Mouse (Mus musculus): ENCODE results near the gene Gucd1. TPM values are rescaled to one million over a fixed set of nuclear protein-coding genes. Genes with fewer than 3 reads are reported as not detected.
"Not testable (repeated sequence)": the region's sequence is repeated elsewhere in the genome, so short reads cannot be mapped to it uniquely, and the experiment has no call there.

Gene Gucd1
- total RNA-seq, 4 experiments from 2014 or later = 46.7 to 68.3 (median 56.0) TPM

DNA sequence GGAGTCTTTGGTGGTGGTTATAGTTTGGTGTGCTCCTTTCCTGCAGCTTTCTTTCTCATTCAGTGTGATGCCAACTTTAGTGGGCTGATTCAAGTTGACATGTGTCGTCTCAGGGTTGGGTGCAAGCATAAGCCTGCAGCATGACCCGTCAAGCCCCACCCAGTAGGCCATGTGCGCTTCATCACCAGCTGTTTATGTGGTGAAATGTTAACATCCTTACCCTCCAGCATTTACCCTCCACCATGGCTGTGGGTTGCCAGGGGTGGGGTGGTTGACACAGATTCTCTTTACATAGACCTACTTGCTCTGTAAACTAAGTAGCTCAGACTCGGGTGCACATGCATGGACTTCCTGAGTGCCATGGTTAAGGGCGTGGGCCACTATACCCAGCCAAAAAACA lies 18.4 kb upstream of the Gucd1 start:
- DNase-seq (ENCODE audit: low spot score in 2 of 2) = no peak

DNA sequence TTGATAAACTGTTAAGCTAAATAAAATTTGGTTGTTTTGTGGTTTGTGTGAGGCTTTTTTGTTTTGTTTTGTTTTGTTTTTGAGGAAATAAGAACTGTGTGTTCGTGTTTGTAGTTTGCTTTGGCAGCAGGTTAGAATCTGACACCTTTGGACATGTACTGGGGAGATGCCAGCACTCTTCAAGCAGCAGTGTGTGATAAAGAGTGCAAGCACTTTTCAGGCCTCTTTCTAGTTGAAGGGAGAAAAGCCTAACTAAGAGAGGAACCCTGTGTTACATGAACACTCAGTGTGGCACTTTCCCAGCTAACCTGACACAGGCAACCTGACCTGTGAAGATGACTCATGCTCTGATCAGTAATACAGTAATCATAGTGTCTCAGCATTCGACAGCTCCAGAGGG lies 17.7 kb upstream of the Gucd1 start:
- DNase-seq (ENCODE audit: low spot score in 2 of 2) = no peak

DNA sequence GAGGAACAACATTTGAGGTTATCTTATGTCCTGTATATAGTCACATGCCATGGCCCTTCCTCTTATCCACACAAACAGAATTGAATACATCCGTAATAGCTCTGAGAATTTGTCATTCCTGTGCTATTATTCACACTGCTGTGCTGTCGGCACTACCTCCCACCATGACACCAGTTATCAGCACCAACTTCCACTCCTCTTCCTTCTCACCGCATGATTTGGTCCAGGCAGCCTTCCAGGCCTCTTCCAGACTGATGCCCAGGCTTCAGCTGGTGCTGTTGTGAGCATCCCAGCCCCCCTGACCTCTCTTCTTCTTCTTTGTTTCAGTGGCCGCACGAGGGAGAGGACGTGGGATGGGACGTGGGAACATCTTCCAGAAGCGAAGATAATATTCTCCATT lies 17.2 kb upstream of the Gucd1 start:
- no peak for DNase-seq (ENCODE audit: low spot score in 2 of 2)

DNA sequence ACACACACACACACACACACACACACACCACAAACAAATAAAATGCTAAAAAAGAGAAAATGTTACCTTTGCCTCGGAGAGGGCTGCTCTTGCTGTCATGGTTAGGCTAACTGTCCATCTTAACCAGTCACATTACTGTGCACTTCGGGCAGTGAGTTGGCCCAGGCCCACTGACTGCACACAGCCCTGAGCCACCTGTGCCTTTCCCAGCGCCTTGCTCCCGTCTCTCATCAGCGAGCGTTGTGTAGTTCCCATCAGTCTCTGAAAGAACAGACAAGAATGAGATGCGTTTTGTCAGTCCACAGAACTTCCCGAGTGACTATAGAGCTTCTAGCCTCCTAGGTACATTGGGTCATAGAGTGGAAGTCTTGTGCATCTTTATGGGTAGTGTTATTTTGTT lies 16.4 kb upstream of the Gucd1 start:
- DNase-seq (ENCODE audit: low spot score in 2 of 2) = no peak

DNA sequence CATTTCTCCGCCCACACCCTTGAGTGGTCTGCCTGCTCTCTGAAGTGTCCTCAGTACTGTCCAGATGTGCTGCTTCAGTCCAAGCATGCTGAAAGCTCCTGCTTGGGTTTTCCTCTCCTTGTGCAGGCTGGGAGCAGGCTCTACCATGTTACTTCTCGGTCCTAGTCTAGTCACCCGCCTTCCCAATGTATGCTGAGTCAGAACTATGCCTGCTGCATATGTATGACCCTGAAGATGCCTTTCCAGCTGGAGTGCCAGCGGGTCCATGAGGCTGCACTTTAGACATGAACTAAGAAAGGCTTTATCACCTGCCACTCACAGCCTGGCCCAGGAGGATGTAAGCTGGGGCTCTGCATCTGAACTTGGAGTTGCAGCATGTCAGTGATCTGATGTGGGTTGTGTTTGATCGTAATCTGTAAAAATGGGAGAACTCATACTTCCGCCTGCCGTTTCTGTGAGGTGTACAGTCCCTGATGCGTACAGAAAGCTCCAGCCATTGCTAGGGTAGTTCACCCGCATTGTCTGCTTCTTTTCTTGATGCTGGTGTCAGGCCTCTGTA lies 13.8 kb upstream of the Gucd1 start:
- DNase-seq (ENCODE audit: low spot score in 2 of 2) = no peak

DNA sequence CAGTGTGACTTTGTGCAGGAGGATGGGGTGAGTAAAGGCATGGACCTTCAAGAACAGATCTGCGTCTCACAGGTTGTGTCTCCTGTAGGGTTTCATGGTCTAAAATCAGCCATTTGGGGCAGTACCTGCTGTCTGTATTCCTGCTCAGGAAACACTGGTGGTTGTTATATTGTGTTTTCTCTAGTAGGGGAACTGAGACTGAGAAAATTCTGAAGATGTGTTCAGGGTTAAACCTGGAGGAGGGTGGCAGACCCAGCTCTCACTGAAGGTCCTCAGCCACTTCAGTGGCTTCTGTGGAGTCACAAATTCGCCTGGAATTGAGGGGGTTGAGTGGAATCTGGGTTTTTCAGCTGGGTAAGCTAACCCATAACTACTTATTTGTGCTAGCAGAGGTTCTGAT lies 12.6 kb upstream of the Gucd1 start:
- DNase-seq (ENCODE audit: low spot score in 2 of 2) = no peak

DNA sequence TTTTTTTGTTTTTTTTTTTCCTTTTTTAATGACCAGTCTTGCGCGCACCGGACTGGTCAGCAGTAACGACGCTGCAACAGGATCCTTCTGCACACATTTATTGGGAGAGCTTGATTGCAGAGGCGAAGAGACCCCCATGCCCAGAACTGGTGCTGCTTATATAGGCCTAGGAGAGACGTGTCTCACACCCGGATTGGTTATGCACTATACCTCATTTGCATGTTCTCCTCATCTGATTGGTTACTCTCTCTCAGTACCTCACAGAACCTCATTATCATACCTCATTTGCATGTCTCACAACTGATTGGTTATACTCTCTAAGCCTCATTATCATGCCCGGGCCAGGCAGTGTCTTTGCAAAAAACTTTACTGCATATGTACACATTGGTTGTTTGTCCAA lies 7.7 kb upstream of the Gucd1 start:
- DNase-seq (ENCODE audit: low spot score in 2 of 2) = not testable (repeated sequence)

DNA sequence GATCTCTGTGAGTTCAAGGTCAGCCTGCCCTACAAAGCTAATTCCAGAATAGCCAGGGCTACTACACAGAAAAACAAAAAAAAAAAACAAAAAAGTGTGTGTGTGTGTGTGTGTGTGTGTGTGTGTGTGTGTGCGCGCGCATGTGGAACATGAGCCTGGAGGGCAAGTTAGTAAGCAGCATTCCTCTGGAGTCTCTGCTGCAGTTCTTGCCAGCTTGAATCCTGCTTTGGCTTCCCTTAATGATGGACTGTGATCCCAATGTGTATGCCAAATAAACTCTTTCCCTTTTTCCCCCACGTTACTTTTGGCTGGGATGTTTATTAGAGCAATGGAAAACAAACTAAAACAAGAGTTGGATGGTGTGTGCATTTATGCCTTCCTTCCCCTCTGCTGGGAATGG lies 3.9 kb upstream of the Gucd1 start:
- no peak for DNase-seq (ENCODE audit: low spot score in 2 of 2)

DNA sequence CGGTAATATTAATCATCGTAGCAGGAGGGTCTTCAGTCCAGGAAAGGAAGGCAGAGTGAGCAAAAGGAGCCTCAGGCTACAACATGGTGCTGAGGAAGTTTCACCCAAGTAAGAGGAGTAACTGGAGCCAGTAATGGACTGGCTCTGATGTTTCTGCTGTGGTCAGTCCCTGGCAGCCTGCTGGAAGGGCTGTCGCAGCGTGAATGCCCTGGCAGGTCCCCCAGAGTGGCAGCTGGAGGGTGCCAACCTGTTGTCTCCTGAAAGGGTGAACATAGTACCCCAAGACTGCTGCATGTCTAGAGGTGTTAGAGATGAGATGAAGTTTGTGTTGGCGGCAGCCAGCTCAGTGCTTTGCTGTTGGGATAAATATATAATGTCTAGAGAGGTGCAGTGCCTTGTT lies 2.8 kb upstream of the Gucd1 start:
- peak in 1 of 2 experiments; percentile 31 for DNase-seq (ENCODE audit: low spot score in 2 of 2)

DNA sequence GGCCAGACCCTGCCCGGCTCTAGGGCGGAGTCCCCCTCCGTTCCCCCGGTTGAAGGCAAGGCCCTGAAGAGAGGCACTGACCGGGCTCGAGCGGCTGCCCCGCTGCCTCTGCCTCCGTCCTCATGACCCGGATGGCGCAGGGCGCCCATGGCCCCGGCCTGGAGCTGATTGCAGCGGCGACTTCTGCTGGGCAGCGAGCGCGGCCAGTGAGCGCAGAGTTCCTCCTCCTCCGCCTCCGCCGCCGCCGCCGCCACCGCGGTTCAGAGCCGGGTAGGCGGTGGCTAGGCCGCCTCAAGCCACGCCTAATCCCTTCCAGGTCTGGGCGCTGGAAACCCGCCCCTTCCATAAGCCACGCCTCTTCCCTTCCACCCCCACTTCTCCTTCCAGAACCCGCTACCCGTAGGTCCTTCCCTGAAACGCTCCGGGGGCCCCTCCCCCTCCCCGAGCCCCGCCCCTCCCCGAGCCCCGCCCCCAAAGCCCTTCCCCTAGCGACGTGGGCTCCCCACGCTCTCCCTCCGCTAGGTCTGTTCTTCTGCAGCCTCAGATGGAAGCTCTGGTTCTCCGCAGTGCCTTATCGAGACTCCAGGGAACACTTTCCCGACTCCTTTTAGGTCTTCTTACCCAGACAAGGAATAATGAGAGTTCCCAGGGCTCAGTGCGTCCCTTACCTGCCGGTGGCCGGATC lies 557 bp downstream of the Gucd1 start, which contains the start of gene Snrpd3:
Snrpd3 (plus strand) TSS at position 479 of the 685 bp plus-strand sequence.
- DNase-seq (ENCODE audit: low spot score in 2 of 2) = peak; percentile 87 to 92

DNA sequence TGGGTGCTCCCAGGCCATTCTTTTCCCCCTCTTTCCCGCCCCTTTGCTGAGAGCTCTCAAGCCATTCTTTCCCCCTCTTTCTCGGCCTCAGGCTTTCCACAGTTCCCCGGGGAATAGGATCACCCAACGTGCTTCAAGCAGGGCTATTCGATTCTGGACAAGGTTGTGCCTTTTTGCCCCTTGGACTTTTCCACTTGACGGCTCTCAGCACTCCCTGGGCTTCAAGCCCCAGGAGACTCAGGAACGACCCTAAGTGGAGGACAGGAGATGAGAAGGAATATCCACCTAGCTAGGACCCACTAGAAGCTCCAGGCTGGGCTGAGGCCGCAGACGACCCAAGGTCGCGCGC lies 1.1 kb downstream of the Gucd1 start:
- no peak for DNase-seq (ENCODE audit: low spot score in 2 of 2)

DNA sequence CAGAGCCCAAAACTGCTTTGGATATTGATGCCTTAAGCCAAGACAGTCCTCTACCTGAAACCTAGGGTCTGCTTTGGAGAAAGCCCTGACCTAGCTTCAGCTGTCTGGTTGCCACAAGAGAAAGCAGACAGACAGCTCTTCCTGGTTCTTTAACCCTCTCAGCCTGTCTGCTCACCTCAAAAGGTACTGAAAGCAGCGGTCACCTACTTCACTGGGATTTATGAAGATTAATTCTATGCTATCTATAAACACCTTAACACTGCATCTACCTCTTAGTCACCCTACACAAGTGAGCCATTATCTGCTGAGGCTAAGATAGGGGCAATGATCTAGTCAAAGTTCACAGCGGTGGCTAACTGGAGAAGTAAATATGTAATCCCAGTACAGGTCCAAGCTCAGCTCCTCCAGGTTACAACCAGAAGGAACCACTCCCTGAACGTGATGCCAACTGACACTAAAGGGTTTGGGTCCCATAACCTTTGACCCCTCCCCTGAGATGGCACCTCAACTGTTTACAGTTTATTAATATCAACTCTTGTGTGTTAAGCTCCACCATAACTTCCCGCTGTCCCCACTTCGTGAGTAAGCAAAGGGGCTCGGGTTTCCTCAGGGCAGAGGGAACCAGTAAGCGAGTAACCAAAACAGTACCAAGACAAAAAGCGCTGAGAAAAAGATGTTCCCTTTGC lies 1.6 kb downstream of the Gucd1 start:
- no peak for DNase-seq (ENCODE audit: low spot score in 2 of 2)

DNA sequence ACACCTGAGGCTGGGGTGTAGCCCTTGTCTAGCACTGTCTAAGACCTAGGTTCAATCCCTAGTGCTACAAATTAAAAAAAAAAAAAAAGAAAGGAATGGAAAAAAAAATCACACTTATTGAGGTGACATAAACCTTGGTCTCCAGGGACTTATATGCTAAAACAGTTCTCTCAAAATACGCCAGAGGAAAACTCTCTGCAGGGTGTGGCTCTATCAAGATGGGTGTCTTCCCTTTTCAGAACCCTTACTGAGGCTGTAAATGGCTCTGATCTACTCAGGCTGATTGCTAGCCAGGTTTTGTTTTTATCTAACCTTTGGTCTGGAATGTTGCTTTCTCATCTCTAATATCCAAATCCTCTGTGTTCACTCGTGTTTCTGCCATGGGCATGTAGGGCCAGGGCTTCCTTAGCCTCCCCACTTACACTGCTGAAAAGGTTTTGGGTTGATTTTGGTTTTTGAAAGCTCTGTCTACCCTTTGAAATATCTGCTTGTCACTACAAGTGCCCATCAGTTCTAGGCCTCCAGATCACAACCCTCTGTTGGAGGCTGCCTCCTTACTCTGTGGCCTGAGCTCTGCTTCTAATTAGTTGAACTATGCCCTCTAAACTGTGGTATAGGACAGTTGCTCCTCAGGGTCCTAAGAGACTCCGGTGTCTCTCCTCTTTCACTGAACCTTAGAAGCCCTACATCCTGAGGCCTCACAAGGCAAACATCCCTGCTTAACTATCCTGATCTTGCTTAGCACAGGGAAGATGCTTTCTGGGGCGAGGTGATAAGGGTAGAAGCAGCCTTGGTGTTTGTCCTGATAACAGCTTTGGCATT lies 2.3 kb downstream of the Gucd1 start:
- no peak for DNase-seq (ENCODE audit: low spot score in 2 of 2)

DNA sequence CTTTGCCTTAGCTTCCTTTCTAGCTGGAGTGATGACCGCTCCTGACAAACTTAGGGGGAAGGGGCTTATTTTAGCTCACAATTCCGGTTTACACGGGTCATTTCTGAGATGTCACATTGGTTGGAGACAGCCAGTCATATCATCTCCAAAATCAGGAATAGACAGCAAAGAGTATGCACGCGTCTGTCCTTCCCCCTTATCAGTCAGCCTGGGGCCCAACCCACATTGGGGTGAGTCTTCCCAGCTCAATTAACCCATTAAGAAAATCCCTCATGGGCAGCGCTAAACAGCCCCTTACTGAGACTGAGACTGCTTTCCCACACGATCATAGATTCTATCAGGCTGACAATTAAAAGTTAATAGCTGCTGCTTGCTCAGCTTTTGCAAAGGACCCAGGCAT lies 3.4 kb downstream of the Gucd1 start:
- no peak for DNase-seq (ENCODE audit: low spot score in 2 of 2)

DNA sequence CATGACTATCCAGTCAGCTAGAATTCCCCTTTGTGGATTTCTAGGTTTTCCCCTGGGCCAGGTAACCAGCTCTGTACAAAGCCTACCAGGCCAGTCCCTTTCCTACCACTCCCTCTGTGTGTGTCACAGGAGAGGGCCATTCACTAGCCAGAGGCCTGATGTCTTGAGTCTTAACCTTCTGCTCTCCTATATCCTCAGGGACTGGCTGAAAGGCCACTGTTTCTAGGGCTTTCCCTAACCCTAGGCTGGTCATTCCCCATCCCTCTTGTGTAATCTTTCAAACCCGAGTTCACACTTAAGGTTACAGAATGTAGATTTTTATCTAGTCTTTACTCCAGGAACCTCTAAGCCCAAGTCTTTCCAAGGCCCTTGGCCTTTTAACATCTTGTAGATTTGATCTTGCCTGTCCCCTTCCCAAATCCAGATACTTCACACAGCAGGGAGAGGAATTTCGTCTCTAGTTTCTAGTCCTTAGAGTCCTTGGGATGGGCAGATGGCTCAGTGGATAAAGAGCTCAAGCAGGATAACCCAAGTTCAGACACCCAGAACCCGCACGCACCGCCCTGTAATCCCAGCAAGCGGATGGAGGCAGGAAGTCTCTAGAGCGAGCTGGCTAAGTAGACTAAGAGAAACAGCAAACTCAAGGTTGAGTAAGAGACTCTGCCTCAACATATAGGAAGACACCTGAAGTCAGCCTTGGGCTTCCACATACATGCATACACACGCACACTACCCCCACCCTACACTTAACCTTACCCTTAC lies 4.3 kb downstream of the Gucd1 start:
- no peak for DNase-seq (ENCODE audit: low spot score in 2 of 2)

DNA sequence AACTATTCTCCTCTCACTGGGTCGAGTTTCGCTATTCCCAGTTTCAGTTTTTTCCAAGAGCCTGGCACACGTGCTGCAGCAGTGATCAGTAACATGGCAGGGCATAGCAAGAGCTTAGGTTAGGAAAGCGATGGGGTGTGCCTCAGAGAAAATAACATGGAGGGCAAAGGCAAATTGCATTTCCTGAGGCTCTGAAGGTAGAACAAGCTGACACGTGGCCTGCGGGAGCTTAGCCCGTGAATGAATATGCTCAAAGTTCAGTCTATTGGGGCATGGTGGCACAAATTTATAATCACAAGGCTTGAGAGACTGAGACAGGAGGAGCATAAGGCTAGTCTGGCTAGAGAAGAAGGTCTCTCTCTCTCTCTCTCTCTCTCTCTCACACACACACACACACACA lies 5.0 kb downstream of the Gucd1 start:
- no peak for DNase-seq (ENCODE audit: low spot score in 2 of 2)

DNA sequence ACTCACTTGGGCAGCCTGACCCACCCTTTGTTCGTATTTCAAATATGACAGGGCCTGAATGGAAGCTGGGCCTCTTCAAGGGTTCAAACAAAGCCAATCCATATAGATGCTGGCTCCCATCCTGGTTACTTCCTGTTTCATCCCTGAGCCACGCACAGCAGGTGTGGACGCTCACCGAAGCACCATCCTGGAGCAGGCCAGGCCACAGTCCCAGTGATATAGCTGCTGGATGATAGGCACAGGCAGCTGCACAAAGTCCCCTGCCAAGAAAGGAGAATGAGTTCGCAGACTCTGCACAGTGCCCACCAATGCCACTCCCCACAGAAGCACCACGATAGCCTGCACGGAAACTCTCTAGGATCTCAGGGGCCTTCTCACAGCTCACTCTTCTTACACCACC lies 5.9 kb downstream of the Gucd1 start:
- peak in 1 of 2 experiments; percentile 36 for DNase-seq (ENCODE audit: low spot score in 2 of 2)

DNA sequence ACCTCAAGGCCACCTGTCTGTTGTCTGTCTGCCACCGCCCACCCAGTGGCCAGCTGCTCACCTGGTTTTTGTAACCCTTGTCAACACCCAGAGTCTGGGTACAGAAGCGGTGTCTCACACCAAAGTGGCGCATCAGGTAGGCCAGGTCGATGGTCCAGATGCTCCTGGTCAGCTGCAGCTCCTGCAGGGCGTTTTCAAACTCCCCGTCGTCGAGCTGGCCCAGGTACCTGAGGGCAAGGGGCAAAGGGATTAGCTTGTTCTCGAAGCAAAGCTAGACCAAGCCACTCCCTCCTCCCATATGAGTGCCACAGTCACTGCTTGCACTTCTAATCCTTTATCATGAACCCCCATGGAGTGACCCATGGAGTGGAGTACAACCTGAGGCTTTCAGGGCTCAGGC lies 6.7 kb downstream of the Gucd1 start:
- no peak for DNase-seq (ENCODE audit: low spot score in 2 of 2)

DNA sequence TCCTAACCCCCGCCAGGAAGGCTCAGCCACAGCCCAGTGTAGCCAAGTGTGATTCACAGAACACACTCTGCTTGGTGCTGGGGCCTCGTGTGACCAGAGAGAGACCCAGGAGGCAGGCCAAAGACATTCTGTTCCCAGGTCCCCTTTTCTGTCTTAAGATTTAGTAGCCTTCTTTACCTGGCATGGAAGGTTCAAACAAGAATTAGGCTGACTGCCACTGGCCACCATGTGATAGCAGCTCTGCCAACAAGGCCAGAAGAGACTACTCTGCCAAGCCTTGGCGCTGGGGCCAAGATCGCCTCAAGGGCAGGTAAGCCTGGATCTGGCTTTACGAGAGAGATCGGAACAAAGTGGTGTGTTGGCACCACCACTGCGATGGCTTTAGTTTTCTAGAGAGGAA lies 7.3 kb downstream of the Gucd1 start:
- peak; percentile 76 to 83 for DNase-seq (ENCODE audit: low spot score in 2 of 2)

DNA sequence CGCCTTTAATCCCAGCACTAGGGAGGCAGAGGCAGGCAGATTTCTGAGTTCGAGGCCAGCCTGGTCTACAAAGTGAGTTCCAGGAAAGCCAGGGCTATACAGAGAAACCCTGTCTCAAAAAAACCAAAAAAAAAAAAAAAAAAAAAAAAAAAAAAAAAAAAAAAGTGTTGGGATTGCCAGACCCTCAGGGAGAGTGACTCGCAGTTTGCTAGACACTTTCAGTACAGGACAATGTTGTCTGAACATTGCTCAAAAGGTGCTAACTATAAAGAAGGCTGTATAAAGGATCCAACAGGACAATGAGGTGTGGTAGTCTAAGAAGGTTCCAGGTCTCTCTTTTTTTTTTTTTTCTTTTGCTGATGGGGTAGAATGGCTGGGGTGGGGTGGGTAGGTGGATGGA lies 11.8 kb downstream of the Gucd1 start:
- not testable (repeated sequence) for DNase-seq (ENCODE audit: low spot score in 2 of 2)

DNA sequence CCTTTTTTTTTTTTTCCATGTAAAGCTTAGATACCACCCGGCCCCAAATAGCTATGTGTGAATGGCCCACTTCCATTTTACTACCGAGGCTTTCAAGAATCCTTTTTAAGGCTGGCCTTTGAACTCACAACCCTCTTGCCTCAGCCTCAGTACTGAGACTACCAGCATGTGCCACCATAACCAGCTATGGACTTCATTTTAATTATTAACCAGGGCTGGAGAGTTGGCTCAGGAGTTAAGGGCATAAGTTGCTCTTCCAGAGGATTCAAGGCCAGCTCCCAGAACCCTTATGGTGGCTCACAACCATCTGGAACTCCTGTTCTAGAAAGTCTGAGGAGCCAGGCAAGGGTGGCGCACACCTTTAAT lies 12.7 kb downstream of the Gucd1 start:
- DNase-seq (ENCODE audit: low spot score in 2 of 2) = no peak
